Mouse (Mus musculus) lung, postnatal 14 days (tissue): Measurements from ENCODE around the gene Card10.

Source experiments
- DNase-seq: peaks from one replicate; pipeline ENCODE4 v3.0.0; 2021

Gene Card10

DNA sequence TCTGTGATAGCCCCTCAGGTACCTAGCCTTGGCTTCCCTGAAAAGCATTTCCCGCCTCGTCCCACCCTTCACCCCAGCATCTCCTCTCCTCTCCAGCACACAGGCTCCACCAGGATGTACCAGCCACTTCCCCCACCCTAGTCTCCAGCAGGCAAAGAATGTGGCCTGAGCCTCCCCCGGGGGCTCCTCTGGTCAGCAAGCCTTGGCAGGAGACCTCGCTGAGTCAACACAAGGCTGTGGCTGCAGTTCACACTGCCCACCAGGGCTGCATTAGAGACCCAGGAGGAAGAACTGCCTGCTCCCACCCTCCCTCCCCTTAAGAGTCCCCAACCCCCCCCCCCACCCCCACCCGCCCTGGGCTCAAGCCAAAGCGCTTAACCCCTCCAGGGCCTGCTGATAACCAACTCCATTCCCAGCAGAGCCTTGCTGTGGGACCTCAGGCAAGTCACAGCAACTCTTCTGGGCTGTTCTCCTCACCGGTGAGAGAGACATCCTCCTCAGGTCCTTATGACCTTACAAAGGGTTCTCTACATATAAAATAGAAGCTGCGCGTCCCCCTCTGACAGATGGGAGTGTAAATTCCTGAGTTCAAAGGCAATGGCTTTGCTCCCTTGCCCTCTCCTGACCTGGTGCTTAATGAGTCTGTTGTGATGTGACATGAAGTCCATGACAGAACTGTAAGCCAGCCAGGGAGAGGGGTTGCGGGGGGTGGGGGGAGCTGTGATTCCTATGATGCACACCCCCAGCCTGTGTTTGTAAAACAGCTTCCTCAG, 31.6 kb upstream of the Card10 start:
- peak; percentile 57 for DNase-seq

DNA sequence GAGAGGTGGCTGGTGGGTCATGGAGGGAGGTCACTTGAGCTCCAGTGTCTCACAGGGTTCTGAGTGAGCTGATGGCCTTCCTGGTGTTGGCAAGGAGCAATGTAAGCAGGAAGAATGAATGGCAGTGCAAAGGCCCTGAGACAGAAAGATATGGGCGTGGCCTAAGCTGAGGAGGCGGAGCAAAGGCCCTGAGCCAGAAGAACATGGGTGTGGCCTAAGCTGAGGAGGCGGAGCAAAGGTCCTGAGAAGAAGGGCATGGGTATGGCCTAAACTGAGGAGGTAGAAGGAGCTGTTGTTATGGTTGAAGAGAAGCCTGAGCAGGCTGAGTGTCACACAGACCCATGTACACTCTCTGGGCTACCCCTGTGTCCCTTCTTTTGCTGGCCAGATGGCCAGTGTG, 30.7 kb upstream of the Card10 start:
- peak; percentile 18 for DNase-seq

GRCm38 (mm10) chr15:78832701-78833123, 29.9 kb upstream of the Card10 start:
- peak; percentile 86 for DNase-seq

DNA sequence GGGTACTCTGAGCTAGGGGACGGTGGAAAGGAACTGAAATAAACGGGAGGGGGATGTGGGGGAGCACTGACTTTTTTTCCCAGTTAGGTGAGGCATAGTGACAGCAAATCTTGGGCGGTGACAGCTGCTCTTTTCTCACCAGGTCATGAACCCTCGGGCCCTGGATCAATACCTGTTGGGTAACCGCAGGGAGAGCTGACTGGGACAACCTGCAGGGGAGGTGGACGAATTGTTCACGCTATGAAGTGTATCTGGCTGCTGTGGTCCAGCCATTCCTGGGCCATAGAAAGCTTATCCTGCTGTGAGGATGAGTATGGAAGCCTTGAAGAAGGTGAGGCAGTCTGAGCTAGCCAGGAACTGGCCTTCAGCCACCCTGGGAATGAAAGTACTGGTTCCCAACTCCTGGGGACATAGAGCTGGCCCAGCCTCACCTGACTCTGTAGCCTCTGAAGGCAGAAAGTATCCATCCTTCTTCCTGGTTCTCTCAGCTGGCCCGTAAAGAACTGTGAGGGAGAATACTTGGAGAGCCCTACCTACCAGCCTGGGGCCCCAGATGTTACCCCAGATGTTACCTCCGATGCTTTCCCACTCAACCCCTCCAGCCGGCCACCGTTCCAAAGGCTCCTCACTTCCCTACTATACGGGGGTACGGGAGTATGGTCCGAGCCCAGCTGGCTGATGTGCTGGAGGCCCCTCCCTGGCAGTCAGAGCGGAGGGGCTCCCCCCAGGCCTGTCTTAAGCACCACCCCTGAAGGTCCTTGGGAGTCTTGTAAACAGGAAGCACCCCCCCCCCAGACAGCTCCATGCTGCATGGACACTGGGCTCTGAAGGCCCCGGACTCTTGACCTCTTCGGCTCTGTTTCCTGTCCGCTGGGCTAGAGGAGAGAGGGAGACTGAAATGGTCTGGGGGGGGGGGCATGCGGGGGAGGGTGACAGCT, 29.1 kb upstream of the Card10 start:
- peak; percentile 67 for DNase-seq

- DNase-seq: no peak
Observed at GRCm38 (mm10) chr15:78830742-78831719, 28.2 kb upstream of the Card10 start.

DNA sequence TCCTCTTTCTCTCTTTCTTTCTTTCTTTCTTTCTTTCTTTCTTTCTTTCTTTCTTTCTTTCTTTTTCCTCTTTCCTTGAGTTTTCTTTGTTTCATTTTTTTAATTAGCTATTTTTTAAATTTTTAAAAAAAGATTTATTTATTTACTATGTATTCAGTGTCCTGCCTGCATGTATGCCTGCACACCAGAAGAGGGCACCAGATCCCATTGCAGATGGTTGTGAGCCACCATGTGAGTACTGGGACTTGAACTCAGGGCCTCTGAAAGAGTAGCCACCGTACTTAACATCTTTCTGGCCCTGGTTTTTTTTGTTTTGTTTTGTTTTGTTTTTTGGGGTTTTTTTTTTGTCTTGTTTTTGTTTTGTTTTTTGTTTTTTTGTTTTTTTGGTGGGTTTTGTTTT, 26.8 kb upstream of the Card10 start:
- DNase-seq: no peak

DNA sequence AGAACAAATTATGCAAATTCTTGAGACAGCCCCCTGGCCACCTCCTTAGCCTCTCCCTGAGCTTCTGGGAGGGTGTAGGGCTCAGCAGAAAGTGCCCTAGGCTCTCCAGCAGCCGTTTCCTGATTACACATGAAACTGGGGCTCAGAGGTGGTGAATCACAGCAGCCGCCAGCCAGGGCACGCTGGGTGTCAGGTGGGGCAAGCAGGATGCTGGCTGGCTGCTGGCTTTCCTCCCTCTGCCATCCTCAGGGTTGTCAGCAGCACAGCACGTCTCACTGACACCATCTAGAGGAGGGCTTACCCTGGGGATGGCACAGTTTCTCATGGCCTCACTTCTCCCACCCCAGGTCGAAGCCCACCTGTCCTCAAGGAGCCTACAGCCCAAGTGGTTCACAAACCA, 25.5 kb upstream of the Card10 start:
- peak; percentile 23 for DNase-seq

GRCm38 (mm10) chr15:78826213-78827204, 23.7 kb upstream of the Card10 start:
- DNase-seq: peak; percentile 81

- no peak for DNase-seq
Observed at GRCm38 (mm10) chr15:78816074-78816391, 13.2 kb upstream of the Card10 start.

DNA sequence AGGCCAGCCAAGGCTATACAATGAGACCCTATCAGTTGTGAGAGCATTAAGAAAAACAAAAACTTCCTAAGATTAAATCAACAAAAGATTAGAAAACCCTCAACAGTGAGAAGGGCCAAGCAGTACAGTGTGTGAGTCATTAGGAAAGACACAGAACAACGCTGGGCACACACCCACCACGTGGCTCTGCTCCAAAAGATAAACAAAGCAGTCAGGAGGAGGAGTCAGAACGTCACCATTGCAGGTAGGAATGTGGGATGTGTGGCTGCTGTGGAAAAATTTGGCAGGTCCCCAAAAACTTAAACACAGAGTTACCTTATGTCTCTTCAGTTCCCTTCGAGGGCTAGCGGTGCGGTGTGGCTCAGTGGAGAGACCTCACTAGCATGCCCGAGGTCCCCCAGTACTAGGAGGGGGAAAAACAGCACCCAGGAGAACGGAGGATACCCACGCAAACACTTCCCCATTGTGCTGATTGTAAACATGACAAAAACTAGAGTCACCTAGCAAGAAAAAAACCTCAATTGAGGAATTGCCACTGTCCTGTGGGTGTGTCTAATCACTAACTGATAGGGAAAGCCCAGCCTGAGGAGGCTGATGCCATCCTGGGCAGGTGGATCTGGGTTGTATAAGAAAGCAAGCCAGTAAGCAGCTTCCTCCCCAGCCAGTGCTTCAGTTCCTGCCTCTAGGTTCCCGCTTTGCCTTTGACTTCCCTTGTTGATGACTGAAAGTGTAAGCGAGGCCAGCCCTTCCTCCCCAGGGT, 12.7 kb upstream of the Card10 start:
- peak; percentile 74 for DNase-seq

- no peak for DNase-seq
Observed at GRCm38 (mm10) chr15:78813603-78814002, 10.8 kb upstream of the Card10 start.

DNA sequence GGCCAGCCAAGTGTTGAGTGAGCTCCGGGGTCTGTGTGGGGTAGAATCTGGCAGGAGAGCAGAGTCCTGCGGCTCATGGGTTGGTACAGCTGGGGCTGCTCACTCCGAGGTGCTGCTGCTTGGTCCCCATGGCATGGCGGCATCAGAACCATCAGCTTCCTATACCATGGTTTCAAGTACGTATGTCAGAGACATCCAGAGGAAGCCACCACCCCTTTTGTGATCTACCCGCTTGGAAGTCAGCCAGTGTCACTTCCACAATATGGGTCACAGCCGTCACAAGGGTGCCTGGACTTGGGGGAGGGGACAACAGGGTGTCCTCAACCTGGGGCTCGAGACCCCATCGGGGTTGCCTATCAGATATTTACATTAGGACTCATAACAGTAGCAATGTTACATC, 7.3 kb upstream of the Card10 start:
- no peak for DNase-seq

DNA sequence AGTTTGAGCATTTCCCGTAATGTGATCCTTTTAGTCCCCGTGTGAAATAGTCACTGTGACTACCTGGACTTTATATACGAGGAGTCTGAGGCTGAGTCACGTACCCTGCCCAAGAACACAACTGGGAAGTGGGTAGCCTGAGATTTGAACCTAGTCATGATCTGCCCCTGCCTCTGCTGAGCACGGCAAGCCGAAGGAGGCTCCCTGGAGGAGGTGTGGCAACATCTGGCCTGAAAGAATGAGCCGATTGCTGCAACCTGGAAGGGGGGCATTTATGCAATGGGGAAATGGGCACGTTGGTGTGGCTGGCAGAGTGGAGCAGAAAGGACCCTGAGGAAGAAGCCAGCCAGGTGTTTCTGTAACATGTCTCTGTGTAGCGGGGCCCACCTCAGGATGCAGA, 6.9 kb upstream of the Card10 start:
- DNase-seq: no peak

DNA sequence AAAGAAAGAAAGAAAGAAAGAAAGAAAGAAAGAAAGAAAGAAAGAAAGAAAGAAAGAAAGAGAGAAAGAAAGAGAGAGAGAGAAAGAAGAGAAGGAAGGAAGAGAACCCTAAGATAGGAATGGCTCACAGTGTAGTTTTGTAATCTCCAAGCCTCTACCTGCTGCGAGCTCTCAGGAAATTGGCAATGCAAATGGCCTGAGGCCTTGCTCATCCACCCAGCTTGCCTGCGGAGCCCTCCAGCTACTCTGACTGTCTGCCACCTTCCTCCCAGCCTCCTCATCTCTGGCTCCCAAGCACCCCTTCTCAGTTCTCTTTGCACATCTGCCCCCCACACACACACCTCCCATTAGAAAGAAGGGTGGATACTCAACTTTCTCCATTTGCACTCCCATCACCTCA, 6.1 kb upstream of the Card10 start:
- no peak for DNase-seq

DNA sequence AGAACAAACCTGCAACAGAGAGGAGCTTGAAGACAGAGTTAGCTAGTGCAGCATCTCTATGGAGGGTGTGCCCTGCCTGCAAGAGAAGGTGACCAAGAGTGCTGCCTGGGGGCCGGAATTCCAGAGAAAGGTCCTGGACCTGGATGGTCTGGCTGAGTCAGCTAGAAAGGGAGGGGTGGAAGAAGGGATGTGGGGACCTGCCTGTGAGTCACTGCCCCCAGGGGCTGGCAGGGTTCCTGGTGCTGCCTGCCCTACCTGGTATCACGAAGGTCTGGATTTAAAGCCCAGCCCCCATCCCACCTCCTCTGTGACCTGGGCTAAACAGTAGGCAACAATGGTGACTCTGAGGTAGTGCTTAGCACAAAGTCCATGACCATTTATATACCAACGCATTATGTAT, 4.3 kb upstream of the Card10 start:
- no peak for DNase-seq

GRCm38 (mm10) chr15:78806614-78807013, 3.8 kb upstream of the Card10 start:
- DNase-seq: no peak

GRCm38 (mm10) chr15:78805351-78805750, 2.5 kb upstream of the Card10 start:
- DNase-seq: no peak

GRCm38 (mm10) chr15:78804326-78804725, 1.5 kb upstream of the Card10 start:
- no peak for DNase-seq

DNA sequence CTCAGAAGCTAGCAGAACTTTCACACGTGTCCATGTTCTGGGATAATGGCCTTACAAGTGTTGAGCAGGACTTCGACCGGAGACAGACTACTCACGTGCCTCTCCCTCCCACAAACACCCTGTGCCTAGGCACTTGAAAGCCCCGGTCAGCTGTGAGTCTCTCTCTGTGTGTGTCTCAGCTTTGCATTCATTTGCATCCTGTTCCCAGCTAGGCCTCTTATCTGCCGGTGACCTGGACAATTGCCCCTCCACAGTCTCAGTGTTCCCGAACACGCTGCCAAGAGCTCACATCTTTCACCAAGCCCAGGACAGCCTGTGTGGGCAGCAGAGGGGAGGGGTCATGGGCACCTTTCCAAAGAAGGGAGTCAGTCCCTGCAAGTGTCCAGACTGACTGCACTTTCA, 658 bp upstream of the Card10 start:
- peak; percentile 80 for DNase-seq

DNA sequence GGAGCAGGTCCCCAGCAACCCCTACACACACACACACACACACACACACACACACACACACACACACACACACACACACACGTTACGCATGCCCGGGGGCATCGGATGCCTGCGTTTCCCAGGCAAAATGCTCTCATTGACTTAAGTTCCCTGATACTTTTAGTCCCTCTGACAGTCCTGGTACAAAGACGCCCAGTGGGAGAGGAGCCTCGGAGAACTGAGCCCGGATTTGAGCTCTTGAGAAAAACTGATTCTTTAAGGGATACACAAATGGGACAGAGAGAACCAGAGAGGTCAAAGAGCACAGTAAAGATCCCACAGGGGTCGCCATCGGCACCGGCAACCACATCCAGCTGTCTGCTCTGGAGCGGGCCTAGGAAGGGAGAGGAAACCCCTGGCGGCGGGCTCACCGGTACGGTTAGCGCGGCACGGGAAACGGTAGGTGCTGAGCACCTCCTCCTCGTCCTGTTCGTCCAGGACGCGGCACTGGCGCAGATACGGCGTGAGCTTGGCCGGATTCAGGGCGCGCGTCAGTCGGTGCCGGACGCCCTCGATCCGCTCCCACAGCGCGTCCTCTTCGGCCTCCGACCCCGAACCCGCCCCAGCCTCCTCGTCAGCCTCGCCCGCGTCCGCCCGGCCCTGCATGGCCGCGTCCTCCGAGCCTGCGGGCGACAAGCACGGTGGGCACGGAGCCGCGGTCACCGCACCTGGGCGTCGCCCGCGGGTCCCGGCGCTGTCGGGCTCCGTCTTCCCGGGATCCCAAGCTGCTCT, 686 bp downstream of the Card10 start:
- peak; percentile 64 for DNase-seq
